Mouse (Mus musculus) gastrocnemius, adult 2 months (tissue): ENCODE results near the gene 4930556J24Rik. TPM values are rescaled to one million over a fixed set of nuclear protein-coding genes. Genes with fewer than 3 reads are reported as not detected.

ENCODE experiments used
- DNase-seq: peaks from one replicate; pipeline ENCODE4 v3.0.0; 2022
- H3K27ac ChIP-seq: fragments of 200-600 bp; 2 replicates; pipeline ENCODE4 v1.8.1; 2022; ENCODE audit warnings: mild to moderate bottlenecking
- H3K4me3 ChIP-seq: fragments of 200-600 bp; 2 replicates; pipeline ENCODE4 v1.8.1; 2022; ENCODE audit warnings: mild to moderate bottlenecking, moderate library complexity
- CTCF ChIP-seq: fragments of 200-600 bp; IDR thresholded peaks from 2 replicates; pipeline ENCODE4 v1.8.1; 2022; ENCODE audit warnings: antibody characterized with exemption, mild to moderate bottlenecking, moderate library complexity
- intact Hi-C: fragments of 180-260 bp; cut with DNase I; formaldehyde crosslinking; loops from one replicate; pipeline ENCODE4 v1.15.1; 2025
- total RNA-seq, 2 experiments: library from RNA; stranded (reverse); gene quantifications; 2 replicates each; pipeline ENCODE4 v1.2.3; 2021

Gene 4930556J24Rik
- total RNA-seq, 2 experiments from 2014 or later = not detected

- peak; percentile 67 for DNase-seq
- H3K27ac ChIP-seq = peak overlapping the region; percentile 92
Measured at GRCm38 (mm10) chr11:3912100-3912874, 64.3 kb downstream of the 4930556J24Rik start.

GRCm38 (mm10) chr11:3911440-3911839 lies 65.1 kb downstream of the 4930556J24Rik start:
- DNase-seq = peak; percentile 66
- Histone ChIP-seq H3K27ac (peak overlapping the region; percentile 92), H3K4me3 (peak overlapping the region; percentile 89)
- intact Hi-C loops = loop anchor here (10.0 kb wide), 1 partner anchor 107 kb away; no protein-coding TSS in a partner anchor

More at GRCm38 (mm10) chr11:3912100-3912874, 64.3 kb downstream of the 4930556J24Rik start:
- H3K4me3 ChIP-seq = peak overlapping the region; percentile 89
- no peak for TF ChIP-seq CTCF
- intact Hi-C loops = loop anchor here (2.0 to 10.0 kb wide), 2 partner anchors 17 to 107 kb away; partner anchors contain the start of genes 4921536K21Rik and Dusp18

- Histone ChIP-seq H3K4me3 (peak overlapping the region; percentile 89), H3K27ac (peak overlapping the region; percentile 92)
- DNase-seq = peak; percentile 87
- intact Hi-C loops = loop anchor here (10.0 kb wide), 1 partner anchor 106 kb away; no protein-coding TSS in a partner anchor
- peak; percentile 51 for TF ChIP-seq CTCF
Measured at GRCm38 (mm10) chr11:3910513-3911310, 65.9 kb downstream of the 4930556J24Rik start.

GRCm38 (mm10) chr11:3909236-3909635 lies 67.3 kb downstream of the 4930556J24Rik start:
- peak overlapping the region; percentile 89 for H3K4me3 ChIP-seq
- no peak for DNase-seq
- H3K27ac ChIP-seq = peak overlapping the region; percentile 92
- no peak for TF ChIP-seq CTCF
- intact Hi-C loops = no loop called here

GRCm38 (mm10) chr11:3905446-3905845 lies 71.1 kb downstream of the 4930556J24Rik start:
- intact Hi-C loops = no loop called here
- TF ChIP-seq CTCF = no peak
- no peak overlapping the region for H3K4me3 ChIP-seq
- peak; percentile 18 for DNase-seq
- peak overlapping the region; percentile 90 for H3K27ac ChIP-seq

GRCm38 (mm10) chr11:3904673-3905072 lies 71.9 kb downstream of the 4930556J24Rik start:
- DNase-seq = peak; percentile 28
- intact Hi-C loops = no loop called here
- Histone ChIP-seq H3K27ac (peak overlapping the region; percentile 90), H3K4me3 (0 out of 2 replicates have a peak overlapping the region, but pooled peaks have one; percentile 21)
- no peak for TF ChIP-seq CTCF

- intact Hi-C loops = no loop called here
- DNase-seq = peak; percentile 90
- Histone ChIP-seq H3K27ac (peak overlapping the region; percentile 90), H3K4me3 (peak overlapping the region; percentile 46)
- TF ChIP-seq CTCF = no peak
Measured at GRCm38 (mm10) chr11:3903046-3903445, 73.5 kb downstream of the 4930556J24Rik start.

GRCm38 (mm10) chr11:3902516-3902915 lies 74.1 kb downstream of the 4930556J24Rik start:
- no peak for TF ChIP-seq CTCF
- Histone ChIP-seq H3K4me3 (peak overlapping the region; percentile 46), H3K27ac (peak overlapping the region; percentile 90)
- no peak for DNase-seq
- intact Hi-C loops = no loop called here

GRCm38 (mm10) chr11:3900296-3900695 lies 76.3 kb downstream of the 4930556J24Rik start:
- peak overlapping the region; percentile 43 for H3K27ac ChIP-seq
- TF ChIP-seq CTCF = no peak
- intact Hi-C loops = no loop called here
- no peak overlapping the region for H3K4me3 ChIP-seq
- peak; percentile 29 for DNase-seq

- intact Hi-C loops = loop anchor here (2.0 kb wide), 1 partner anchor 17 kb away; no protein-coding TSS in a partner anchor
- TF ChIP-seq CTCF = no peak
- no peak for DNase-seq
- Histone ChIP-seq H3K27ac (peak overlapping the region; percentile 74), H3K4me3 (peak overlapping the region; percentile 11; the same call in 1 of the 2 replicates)
Measured at GRCm38 (mm10) chr11:3895933-3896332, 80.6 kb downstream of the 4930556J24Rik start.

- intact Hi-C loops = loop anchor here (2.0 kb wide), 1 partner anchor 17 kb away; no protein-coding TSS in a partner anchor
- TF ChIP-seq CTCF = no peak
- no peak for DNase-seq
- Histone ChIP-seq H3K4me3 (peak overlapping the region; percentile 73), H3K27ac (peak overlapping the region; percentile 83)
Measured at GRCm38 (mm10) chr11:3895458-3895857, 81.1 kb downstream of the 4930556J24Rik start.
